Mouse (Mus musculus) cortical plate, adult 2 months (tissue): ENCODE measurements around the gene Pkd2.

Source experiments
- CTCF ChIP-seq: fragments of 200-500 bp; IDR thresholded peaks from 2 replicates; pipeline ENCODE4 v1.5.1; 2011; ENCODE audit warnings: mild to moderate bottlenecking, control low read depth, low read length; ENCODE audit not compliant: insufficient read depth; ENCODE audit errors: extremely low read depth
- POLR2A ChIP-seq: fragments of 200-500 bp; IDR thresholded peaks from 2 replicates; pipeline ENCODE4 v1.6.1; 2011; ENCODE audit warnings: mild to moderate bottlenecking, low read length, control low read depth; ENCODE audit not compliant: insufficient read depth; ENCODE audit errors: extremely low read depth

- TF ChIP-seq CTCF: no peak
- no peak for TF ChIP-seq POLR2A
These were observed 6.2 kb upstream of the Pkd2 start for GRCm38 (mm10) chr5:104453075-104453474.
